Mouse (Mus musculus): Measurements from ENCODE around the gene Tppp2. TPM values are rescaled to one million over a fixed set of nuclear protein-coding genes. Genes with fewer than 3 reads are reported as not detected.

The Tppp2 gene
- polyA plus RNA-seq, 1 experiment from 2014 or later: not detected

DNA sequence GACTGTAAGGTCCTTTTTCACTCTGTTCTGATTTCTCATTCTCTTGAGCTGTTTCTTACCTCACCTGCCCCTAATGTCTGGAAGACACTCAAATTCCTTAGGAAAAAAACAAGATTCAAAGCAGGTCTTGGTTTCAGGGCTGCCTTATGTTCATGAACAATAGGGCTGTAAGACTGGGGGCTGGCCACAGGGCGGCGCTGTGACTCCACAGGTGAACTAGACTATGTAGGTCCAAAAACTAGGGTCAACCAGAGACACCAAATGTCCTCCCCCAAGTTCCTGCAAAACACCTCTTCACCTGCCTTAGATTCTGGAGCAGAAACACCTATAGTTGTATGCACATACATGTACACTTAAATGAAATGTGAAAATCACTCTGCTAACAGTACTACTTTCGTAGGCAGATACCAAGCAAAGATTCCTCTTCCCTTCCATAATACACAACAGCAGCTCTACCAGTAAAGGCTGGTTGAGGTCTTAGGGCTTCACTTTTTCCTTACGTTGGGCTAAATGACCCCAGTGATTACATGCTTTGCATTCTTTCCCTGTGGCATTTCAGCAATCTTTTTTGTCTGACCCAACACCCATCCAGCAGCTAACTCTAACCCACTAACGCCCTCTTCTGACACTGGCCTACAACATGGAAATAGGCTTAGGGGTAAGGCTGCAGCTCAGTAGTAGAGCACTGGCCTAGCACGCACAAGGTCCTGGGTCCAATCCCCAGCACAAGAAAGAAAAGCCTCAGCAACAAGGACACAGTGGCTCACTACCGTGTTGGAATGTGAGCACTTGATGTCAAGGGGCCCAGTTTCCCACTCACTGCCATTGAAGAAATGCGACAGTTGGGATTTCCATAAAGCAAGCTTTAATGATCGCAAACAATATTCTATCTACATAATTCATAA, 15.2 kb upstream of the Tppp2 start:
- H3K4me3 ChIP-seq (ENCODE audit: low read depth, low read length): no peak overlapping the region
- 0 out of 2 replicates have a peak, but pooled peaks cover 4% of the 10 kb centered on the region for H3K36me3 ChIP-seq (ENCODE audit: control insufficient read depth, insufficient read depth, low read length)
- H3K4me2 ChIP-seq (ENCODE audit: low read depth, low read length): no peak overlapping the region
- peak; percentile 68 for DNase-seq (ENCODE audit: low spot score)
- H3K27ac ChIP-seq (replicated peaks; ENCODE audit: low read depth, low read length): no peak overlapping the region
- no peaks in the 10 kb centered on the region for H3K27me3 ChIP-seq (replicated peaks; ENCODE audit: control insufficient read depth, insufficient read depth, low read length)
- 55% methylated on average over 9 of the region's 9 CpGs for WGBS
- no peaks in the 10 kb centered on the region for H3K9me3 ChIP-seq (ENCODE audit: control insufficient read depth, low read length)
- no peaks in the 10 kb centered on the region for H3K4me1 ChIP-seq (ENCODE audit: control insufficient read depth, insufficient read depth, low read length)
- no peak overlapping the region for H3K9ac ChIP-seq (ENCODE audit: low read depth, low read length)
- peak; percentile 76 for ATAC-seq (ENCODE audit: low read depth)

DNA sequence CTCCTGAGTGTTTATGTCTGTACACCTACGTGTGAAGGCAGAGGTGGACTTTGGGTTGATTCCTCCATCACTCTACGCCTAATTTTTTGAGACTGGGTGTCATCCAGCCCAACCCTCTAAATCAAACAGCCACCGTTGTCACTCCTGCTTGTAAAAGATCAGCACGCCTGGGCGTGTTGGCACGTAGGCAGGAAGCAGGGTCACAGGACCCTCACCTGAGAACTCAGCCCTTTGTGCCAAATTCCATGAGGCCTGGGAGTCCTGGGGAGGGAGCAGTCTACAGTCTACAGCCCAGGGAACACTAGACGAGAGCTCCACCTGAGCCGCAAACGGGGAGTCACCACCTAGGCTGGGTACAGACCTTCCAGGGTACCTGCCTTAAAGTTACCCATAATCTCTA, 14.4 kb upstream of the Tppp2 start:
- Histone ChIP-seq H3K4me1 (ENCODE audit: control insufficient read depth, insufficient read depth, low read length) (no peaks in the 10 kb centered on the region), H3K27me3 (replicated peaks; ENCODE audit: control insufficient read depth, insufficient read depth, low read length) (no peaks in the 10 kb centered on the region)
- ATAC-seq (ENCODE audit: low read depth): no peak

DNA sequence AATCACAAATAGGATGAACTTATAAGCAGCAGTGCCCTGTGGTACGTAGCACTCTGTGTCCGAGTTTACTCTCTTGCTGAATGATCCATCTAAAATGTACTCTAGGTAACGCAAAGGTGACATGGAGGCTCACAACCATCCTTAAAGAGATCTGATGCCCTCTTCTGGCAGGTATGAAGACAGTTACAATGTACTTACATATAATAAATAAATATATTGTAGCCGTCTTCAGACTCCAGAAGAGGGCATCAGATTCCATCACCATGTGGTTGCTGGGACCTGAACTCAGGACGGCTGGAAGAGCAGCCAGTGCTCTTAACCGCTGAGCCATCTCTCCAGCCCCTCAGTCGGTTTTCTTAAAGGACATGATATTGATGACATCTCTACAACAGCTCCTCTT, 13.5 kb upstream of the Tppp2 start:
- 69% methylated on average over 7 of the region's 7 CpGs for WGBS
- H3K4me1 ChIP-seq (ENCODE audit: control insufficient read depth, insufficient read depth, low read length): no peaks in the 10 kb centered on the region
- H3K4me3 ChIP-seq (ENCODE audit: low read depth, low read length): no peak overlapping the region
- H3K9ac ChIP-seq (ENCODE audit: low read depth, low read length): no peak overlapping the region
- H3K27ac ChIP-seq (replicated peaks; ENCODE audit: low read depth, low read length): no peak overlapping the region
- DNase-seq (ENCODE audit: low spot score) (peak; percentile 58), ATAC-seq (ENCODE audit: low read depth) (no peak)
- H3K4me2 ChIP-seq (ENCODE audit: low read depth, low read length): no peak overlapping the region
- H3K27me3 ChIP-seq (replicated peaks; ENCODE audit: control insufficient read depth, insufficient read depth, low read length): no peaks in the 10 kb centered on the region
- no peaks in the 10 kb centered on the region for H3K9me3 ChIP-seq (ENCODE audit: control insufficient read depth, low read length)
- 0 out of 2 replicates have a peak, but pooled peaks cover 5% of the 10 kb centered on the region for H3K36me3 ChIP-seq (ENCODE audit: control insufficient read depth, insufficient read depth, low read length)

More for the DNA sequence above, 14.4 kb upstream of the Tppp2 start:
- DNase-seq (ENCODE audit: low spot score): no peak
- Histone ChIP-seq H3K4me3 (ENCODE audit: low read depth, low read length) (no peak overlapping the region), H3K36me3 (ENCODE audit: control insufficient read depth, insufficient read depth, low read length) (0 out of 2 replicates have a peak, but pooled peaks cover 4% of the 10 kb centered on the region), H3K27ac (replicated peaks; ENCODE audit: low read depth, low read length) (no peak overlapping the region), H3K4me2 (ENCODE audit: low read depth, low read length) (no peak overlapping the region), H3K9me3 (ENCODE audit: control insufficient read depth, low read length) (no peaks in the 10 kb centered on the region), H3K9ac (ENCODE audit: low read depth, low read length) (no peak overlapping the region)
- 90% methylated on average over 9 of the region's 9 CpGs for WGBS

DNA sequence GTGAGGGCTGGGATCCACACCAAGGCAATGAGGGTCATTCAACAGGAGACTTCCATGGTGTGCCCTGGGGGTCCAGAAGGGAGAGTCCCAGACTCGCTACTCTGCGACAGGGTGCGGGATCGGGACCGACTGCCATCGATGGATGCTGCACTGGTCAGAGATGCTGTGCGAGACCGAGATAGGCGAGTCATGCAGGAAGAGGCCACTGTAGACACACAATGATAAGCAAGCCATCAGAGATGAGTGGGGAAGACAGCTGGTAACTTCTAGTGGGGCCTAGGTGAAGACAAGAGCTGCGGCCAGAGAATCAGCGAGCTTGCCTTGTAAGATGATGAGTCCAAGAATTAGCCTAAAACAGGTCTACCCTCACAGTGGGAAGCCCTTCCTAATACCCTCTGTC, 12.1 kb upstream of the Tppp2 start:
- ATAC-seq (ENCODE audit: low read depth): no peak
- Histone ChIP-seq H3K4me2 (ENCODE audit: low read depth, low read length) (no peak overlapping the region), H3K9ac (ENCODE audit: low read depth, low read length) (no peak overlapping the region), H3K9me3 (ENCODE audit: control insufficient read depth, low read length) (no peaks in the 10 kb centered on the region), H3K36me3 (ENCODE audit: control insufficient read depth, insufficient read depth, low read length) (peaks cover 10% of the 10 kb centered on the region; the same call in 1 of the 2 replicates), H3K4me3 (ENCODE audit: low read depth, low read length) (no peak overlapping the region), H3K4me1 (ENCODE audit: control insufficient read depth, insufficient read depth, low read length) (no peaks in the 10 kb centered on the region), H3K27me3 (replicated peaks; ENCODE audit: control insufficient read depth, insufficient read depth, low read length) (no peaks in the 10 kb centered on the region), H3K27ac (replicated peaks; ENCODE audit: low read depth, low read length) (no peak overlapping the region)
- no peak for DNase-seq (ENCODE audit: low spot score)
- 87% methylated on average over 11 of the region's 11 CpGs for WGBS

DNA sequence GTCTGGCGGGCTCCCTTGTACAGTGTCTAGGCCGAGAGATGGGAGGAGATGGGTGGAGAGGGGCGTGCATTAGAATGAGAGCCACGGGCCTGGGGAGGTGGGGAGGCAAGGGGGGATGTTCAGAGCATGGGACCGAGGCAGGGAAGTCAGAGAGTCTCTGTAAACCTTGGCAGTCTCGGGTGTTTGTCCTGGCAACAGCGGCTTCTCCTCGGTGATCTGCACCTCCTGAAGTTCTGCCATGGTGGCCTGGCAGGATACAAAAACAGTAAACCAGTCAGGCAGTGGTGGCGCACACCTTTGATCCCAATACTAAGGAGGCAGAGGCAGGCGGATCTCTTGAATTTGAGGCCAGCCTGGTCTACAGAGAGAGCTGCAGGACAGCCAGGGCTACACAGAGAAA, 6.9 kb upstream of the Tppp2 start:
- Histone ChIP-seq H3K4me2 (ENCODE audit: low read depth, low read length) (no peak overlapping the region), H3K36me3 (ENCODE audit: control insufficient read depth, insufficient read depth, low read length) (peaks cover 6% of the 10 kb centered on the region; the same call in 1 of the 2 replicates), H3K9ac (ENCODE audit: low read depth, low read length) (no peak overlapping the region), H3K4me3 (ENCODE audit: low read depth, low read length) (no peak overlapping the region), H3K27ac (replicated peaks; ENCODE audit: low read depth, low read length) (no peak overlapping the region), H3K9me3 (ENCODE audit: control insufficient read depth, low read length) (no peaks in the 10 kb centered on the region), H3K27me3 (replicated peaks; ENCODE audit: control insufficient read depth, insufficient read depth, low read length) (no peaks in the 10 kb centered on the region), H3K4me1 (ENCODE audit: control insufficient read depth, insufficient read depth, low read length) (peaks cover 11% of the 10 kb centered on the region)
- no peak for DNase-seq (ENCODE audit: low spot score)
- 82% methylated on average over 10 of the region's 10 CpGs for WGBS
- no peak for ATAC-seq (ENCODE audit: low read depth)

DNA sequence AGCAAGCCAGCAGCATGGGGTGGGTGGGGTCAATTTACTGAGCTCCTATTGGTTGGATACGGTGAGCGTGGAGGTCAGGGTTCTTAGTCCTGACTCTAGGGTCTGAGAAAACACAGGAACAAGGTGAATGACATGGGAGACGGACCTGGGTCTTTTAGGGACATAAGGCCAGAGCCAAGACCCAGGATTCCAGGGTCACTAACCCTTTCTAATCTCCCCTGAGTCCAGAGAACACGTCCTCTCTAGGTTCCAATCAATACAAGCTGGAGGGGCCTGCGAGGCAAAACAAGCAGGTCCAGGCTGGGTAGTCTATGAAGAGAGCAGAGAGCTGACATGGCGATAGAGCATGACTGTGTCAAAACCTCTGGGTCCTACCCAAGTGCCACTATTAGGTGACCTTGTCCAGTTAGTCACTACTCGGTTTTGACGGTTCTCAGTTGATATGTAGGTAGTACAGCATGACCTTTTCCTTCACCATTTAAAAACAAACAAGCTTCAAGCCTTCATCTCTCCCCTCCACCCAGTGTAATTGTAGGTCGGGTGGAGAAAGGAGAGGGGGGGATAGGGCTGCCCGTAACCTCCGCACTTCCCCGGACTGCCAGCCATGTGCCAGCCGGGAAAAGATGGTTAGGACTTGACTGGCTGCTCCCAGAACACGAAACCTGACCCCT, 5.7 kb upstream of the Tppp2 start:
- peaks cover 12% of the 10 kb centered on the region for H3K4me1 ChIP-seq (ENCODE audit: control insufficient read depth, insufficient read depth, low read length)
- DNase-seq (ENCODE audit: low spot score): no peak
- H3K27me3 ChIP-seq (replicated peaks; ENCODE audit: control insufficient read depth, insufficient read depth, low read length): no peaks in the 10 kb centered on the region
- peak overlapping the region; percentile 64 for H3K4me3 ChIP-seq (ENCODE audit: low read depth, low read length)
- H3K27ac ChIP-seq (replicated peaks; ENCODE audit: low read depth, low read length): peak overlapping the region; percentile 86; the same call in 1 of the 2 replicates
- no peaks in the 10 kb centered on the region for H3K9me3 ChIP-seq (ENCODE audit: control insufficient read depth, low read length)
- WGBS: 10% methylated on average over 14 of the region's 14 CpGs
- peak overlapping the region; percentile 99 for H3K4me2 ChIP-seq (ENCODE audit: low read depth, low read length)
- peaks cover 6% of the 10 kb centered on the region; the same call in 1 of the 2 replicates for H3K36me3 ChIP-seq (ENCODE audit: control insufficient read depth, insufficient read depth, low read length)
- ATAC-seq (ENCODE audit: low read depth): no peak; the same call in 1 of the 2 replicates
- H3K9ac ChIP-seq (ENCODE audit: low read depth, low read length): peak overlapping the region; percentile 69

DNA sequence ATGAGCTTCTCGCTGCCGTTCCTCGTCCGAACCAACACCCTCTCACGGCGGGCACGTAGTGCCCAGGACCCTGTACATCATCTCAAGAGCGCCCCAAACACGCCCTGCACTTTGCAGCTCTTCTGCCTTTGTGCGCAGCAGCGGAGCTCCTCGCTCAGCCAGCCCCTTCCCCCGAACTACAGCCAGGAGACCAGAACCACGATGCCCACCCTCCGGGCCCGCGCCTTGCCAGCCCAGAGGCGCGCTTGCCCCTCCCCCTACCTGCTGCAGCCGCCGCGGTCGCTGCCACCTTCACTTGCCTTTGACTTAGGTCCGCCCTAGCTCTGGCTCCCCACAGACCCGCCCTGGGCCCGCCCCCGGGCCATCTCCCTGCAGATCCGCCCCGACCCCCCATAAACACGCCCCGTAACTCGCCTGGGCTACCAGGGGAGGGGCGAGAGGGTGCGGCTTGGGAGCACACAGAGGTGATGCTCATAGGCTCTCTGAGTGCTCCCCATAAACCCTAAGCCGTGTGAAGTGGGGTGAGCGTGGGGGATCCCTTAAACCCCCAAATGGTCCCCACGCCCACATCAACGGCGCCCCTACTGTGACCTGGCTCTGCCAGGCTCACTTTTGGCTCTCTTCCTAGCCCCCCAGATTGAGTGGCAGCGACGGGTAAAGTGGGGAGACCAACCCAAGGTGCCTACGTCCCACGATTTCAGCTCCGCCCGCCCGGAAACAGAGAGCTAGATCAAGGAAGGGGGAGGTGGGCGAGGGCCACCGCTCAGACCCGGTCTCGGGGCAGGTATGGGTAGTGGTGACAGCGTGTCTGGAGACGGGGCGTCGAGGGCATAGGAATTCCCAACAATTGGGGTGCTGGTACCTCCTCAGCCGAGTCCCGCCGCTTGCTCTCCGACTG, 4.9 kb upstream of the Tppp2 start:
- WGBS: 2% methylated on average over 46 of the region's 58 CpGs
- H3K4me2 ChIP-seq (ENCODE audit: low read depth, low read length): peak overlapping the region; percentile 99
- H3K9ac ChIP-seq (ENCODE audit: low read depth, low read length): peak overlapping the region; percentile 69
- ATAC-seq (ENCODE audit: low read depth): peak; percentile 86
- H3K27ac ChIP-seq (replicated peaks; ENCODE audit: low read depth, low read length): peak overlapping the region; percentile 86
- no peaks in the 10 kb centered on the region for H3K9me3 ChIP-seq (ENCODE audit: control insufficient read depth, low read length)
- H3K4me1 ChIP-seq (ENCODE audit: control insufficient read depth, insufficient read depth, low read length): peaks cover 12% of the 10 kb centered on the region
- H3K4me3 ChIP-seq (ENCODE audit: low read depth, low read length): peak overlapping the region; percentile 64
- DNase-seq (ENCODE audit: low spot score): peak; percentile 87
- H3K36me3 ChIP-seq (ENCODE audit: control insufficient read depth, insufficient read depth, low read length): peaks cover 6% of the 10 kb centered on the region; the same call in 1 of the 2 replicates
- H3K27me3 ChIP-seq (replicated peaks; ENCODE audit: control insufficient read depth, insufficient read depth, low read length): no peaks in the 10 kb centered on the region
